In genomic region chr19:53040164-53041132, GRCm38 (mm10) we compare ENCODE assay signal across 8 mouse cellular contexts. TPM values are rescaled to one million over a fixed set of nuclear protein-coding genes. Genes with fewer than 3 reads are reported as not detected.
A peak's percentile ranks its signal among the peaks of the same experiment; 100 is the strongest.
DNase-seq lines count a peak whose midpoint lies in the region; ATAC-seq and TF ChIP-seq lines count a peak whose summit lies in the region.

Gene Xpnpep1, minus strand, starts transcription at chr19:53040214.

- peak within 1 kb of the TSS; percentile 94 for H3K27ac ChIP-seq in embryonic facial prominence, embryonic 10.5 days (replicated peaks)
- H3K27ac ChIP-seq in heart, embryonic 10.5 days: peak within 1 kb of the TSS; percentile 96
- peak within 1 kb of the TSS; percentile 97 for H3K27ac ChIP-seq in layer of hippocampus, adult 2 months
- peak within 1 kb of the TSS; percentile 89 for H3K27ac ChIP-seq in lung, embryonic 16.5 days (ENCODE audit: low read length)

- TF ChIP-seq CTCF in layer of hippocampus, adult 2 months (conservative IDR thresholded peaks at IDR 0.05): no peak

- no peaks in the 10 kb centered on the region for H3K9me3 ChIP-seq in embryonic facial prominence, embryonic 10.5 days
- H3K9me3 ChIP-seq in heart, embryonic 10.5 days: no peaks in the 10 kb centered on the region
- no peaks in the 10 kb centered on the region for H3K9me3 ChIP-seq in lung, embryonic 16.5 days (ENCODE audit: control insufficient read depth, low read length)

- no peaks in the 10 kb centered on the region for H3K27me3 ChIP-seq in embryonic facial prominence, embryonic 10.5 days (replicated peaks; ENCODE audit: low read depth, poor library complexity, severe bottlenecking)
- H3K27me3 ChIP-seq in heart, embryonic 10.5 days (ENCODE audit: insufficient read depth, poor library complexity, severe bottlenecking): no peaks in the 10 kb centered on the region
- no peaks in the 10 kb centered on the region for H3K27me3 ChIP-seq in lung, embryonic 16.5 days (ENCODE audit: control insufficient read depth, insufficient read depth, low read depth, low read length)

- no peak for ATAC-seq in lung, embryonic 16.5 days (ENCODE audit: low read depth)

- H3K36me3 ChIP-seq in embryonic facial prominence, embryonic 10.5 days (replicated peaks): peaks cover 6% of the 10 kb centered on the region
- peaks cover 7% of the 10 kb centered on the region; the same call in 1 of the 2 replicates for H3K36me3 ChIP-seq in heart, embryonic 10.5 days
- no peaks in the 10 kb centered on the region; the same call in 1 of the 2 replicates for H3K36me3 ChIP-seq in lung, embryonic 16.5 days (ENCODE audit: control insufficient read depth, insufficient read depth, low read length)

- peak within 1 kb of the TSS; percentile 98 for H3K4me3 ChIP-seq in embryonic facial prominence, embryonic 10.5 days
- peak within 1 kb of the TSS; percentile 92 for H3K4me3 ChIP-seq in heart, embryonic 10.5 days
- H3K4me3 ChIP-seq in layer of hippocampus, adult 2 months: peak within 1 kb of the TSS; percentile 96; the same call in 1 of the 2 replicates
- H3K4me3 ChIP-seq in lung, embryonic 16.5 days (ENCODE audit: low read length): peak within 1 kb of the TSS; percentile 99

- H3K9ac ChIP-seq in lung, embryonic 16.5 days (ENCODE audit: low read length): peak within 1 kb of the TSS; percentile 32; the same call in 1 of the 2 replicates

- WGBS in embryonic facial prominence, embryonic 10.5 days: 81% methylated on average over 23 of the region's 23 CpGs
- WGBS in heart, embryonic 10.5 days: 80% methylated on average over 23 of the region's 23 CpGs
- 55% methylated on average over 23 of the region's 23 CpGs for WGBS in lung, embryonic 16.5 days

- H3K4me2 ChIP-seq in lung, embryonic 16.5 days (ENCODE audit: low read depth, low read length): peak within 1 kb of the TSS; percentile 60

- peaks cover 31% of the 10 kb centered on the region for H3K4me1 ChIP-seq in embryonic facial prominence, embryonic 10.5 days
- H3K4me1 ChIP-seq in heart, embryonic 10.5 days: peaks cover 27% of the 10 kb centered on the region
- peaks cover 26% of the 10 kb centered on the region for H3K4me1 ChIP-seq in lung, embryonic 16.5 days (replicated peaks; ENCODE audit: control insufficient read depth, insufficient read depth, low read length)

- DNase-seq in right cerebral cortex, adult 2 months (ENCODE audit: low spot score in 2 of 2): peak; percentile 52 to 53
- no peak for DNase-seq in right cerebral cortex, postnatal 4 days
- no peak for DNase-seq in embryonic facial prominence, embryonic 10.5 days (ENCODE audit: low spot score)
- no peak for DNase-seq in heart, embryonic 10.5 days (ENCODE audit: low spot score)
- peak; percentile 53 to 70 for DNase-seq in layer of hippocampus, adult 2 months (ENCODE audit: low spot score in 2 of 2)
- peak; percentile 23 for DNase-seq in right cerebral cortex, postnatal 25 days
- DNase-seq in embryo, embryonic 9.5 days (ENCODE audit: extremely low spot score): no peak

RNA-seq across cellular contexts. Expression of gene Xpnpep1, which starts in this region (rescaled TPM):
- polyA plus RNA-seq in embryonic facial prominence, embryonic 10.5 days (2016; fragmentation: Nextera tagmentation; extraction: Ambion mirVana): 158 and 159 TPM in 2 replicates
- 193 and 211 TPM in 2 replicates for polyA plus RNA-seq in heart, embryonic 10.5 days (2016; fragmentation: Nextera tagmentation; extraction: Ambion mirVana)
- total RNA-seq in layer of hippocampus, adult 2 months (2021): 10 to 100 TPM; 78.7 to 82.9 TPM
- polyA plus RNA-seq in lung, embryonic 16.5 days (2015; fragmentation: Nextera tagmentation; extraction: Ambion mirVana): 148 and 169 TPM in 2 replicates

Comparison
In these comparisons a context has a peak if more than half of its experiments do, and no peak if none do; other contexts are left out.
1. DNase-seq: peak in right cerebral cortex, adult 2 months (2 of 2), layer of hippocampus, adult 2 months (2 of 2) and right cerebral cortex, postnatal 25 days (single experiment); none in right cerebral cortex, postnatal 4 days (single experiment), embryonic facial prominence, embryonic 10.5 days (single experiment), heart, embryonic 10.5 days (single experiment) and embryo, embryonic 9.5 days (single experiment).
2. Peak in every context shown above with its lines, with median percentiles within 50 percentile points of each other: H3K27ac ChIP-seq and H3K4me3 ChIP-seq.